Mouse (Mus musculus) G1E (cell line): ENCODE data around the gene Gm10643.

Experiments
- CTCF ChIP-seq: IDR thresholded peaks from 2 replicates; pipeline ENCODE4 v1.5.1; 2012; ENCODE audit warnings: low read depth, low read length, inconsistent platforms, mixed read lengths
- GATA1 ChIP-seq: IDR thresholded peaks from 2 replicates; pipeline ENCODE4 v1.6.1; 2012; ENCODE audit warnings: borderline replicate concordance, low read length, inconsistent platforms, mixed read lengths
- POLR2AphosphoS5 ChIP-seq: IDR thresholded peaks from 2 replicates; pipeline ENCODE4 v1.6.1; 2012; ENCODE audit warnings: low read depth, low read length, inconsistent platforms; ENCODE audit not compliant: insufficient replicate concordance
- TAL1 ChIP-seq: conservative IDR thresholded peaks from 2 replicates; pipeline ENCODE4 v1.6.1; 2012; ENCODE audit warnings: low read depth, low read length, inconsistent platforms, mixed read lengths

DNA sequence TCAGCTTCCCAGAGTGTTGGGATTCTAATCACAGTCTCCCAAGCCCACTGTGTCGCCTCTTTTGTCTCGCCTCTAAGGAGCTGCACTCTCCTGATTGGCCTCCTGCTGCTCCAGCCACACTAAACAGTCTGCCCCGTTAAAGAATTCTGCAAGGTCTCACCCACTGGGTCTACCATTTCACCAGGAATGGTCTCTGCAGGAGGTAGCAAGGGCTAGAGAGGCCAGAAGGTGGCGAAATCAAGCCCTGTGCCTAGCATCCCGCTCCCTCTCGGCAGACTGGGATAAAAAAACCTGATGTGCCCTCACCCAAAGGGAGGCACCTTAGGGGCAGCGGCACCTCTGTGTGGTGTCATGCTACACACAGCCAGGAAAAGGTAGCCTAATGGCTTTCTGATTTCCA lies 20.8 kb downstream of the Gm10643 start:
- TF ChIP-seq GATA1 (no peak), CTCF (no peak), POLR2AphosphoS5 (no peak), TAL1 (no peak)
